Mouse (Mus musculus): ENCODE measurements around the gene Ttc9c. TPM values are rescaled to one million over a fixed set of nuclear protein-coding genes. Genes with fewer than 3 reads are reported as not detected.

Ttc9c gene
- polyA plus RNA-seq, 1 experiment: 18.7 TPM

GRCm38 (mm10) chr19:8831262-8831661 is 12.1 kb upstream of the Ttc9c start:
- Histone ChIP-seq H3ac (ENCODE audit: control insufficient read depth, insufficient read length) (no peak overlapping the region), H3K79me2 (ENCODE audit: control insufficient read depth, insufficient read depth) (no peaks in the 10 kb centered on the region), H3K36me3 (ENCODE audit: control insufficient read depth, insufficient read depth) (peaks cover 82% of the 10 kb centered on the region), H3K4me2 (ENCODE audit: low read depth) (no peak overlapping the region), H3K4me3 (no peak overlapping the region), H3K27me3 (ENCODE audit: control insufficient read depth, insufficient read depth, insufficient read length) (no peaks in the 10 kb centered on the region)
- TF ChIP-seq POLR2AphosphoS2 (IDR thresholded peaks at IDR 0.05; ENCODE audit: insufficient read length, low read depth): no peak

DNA sequence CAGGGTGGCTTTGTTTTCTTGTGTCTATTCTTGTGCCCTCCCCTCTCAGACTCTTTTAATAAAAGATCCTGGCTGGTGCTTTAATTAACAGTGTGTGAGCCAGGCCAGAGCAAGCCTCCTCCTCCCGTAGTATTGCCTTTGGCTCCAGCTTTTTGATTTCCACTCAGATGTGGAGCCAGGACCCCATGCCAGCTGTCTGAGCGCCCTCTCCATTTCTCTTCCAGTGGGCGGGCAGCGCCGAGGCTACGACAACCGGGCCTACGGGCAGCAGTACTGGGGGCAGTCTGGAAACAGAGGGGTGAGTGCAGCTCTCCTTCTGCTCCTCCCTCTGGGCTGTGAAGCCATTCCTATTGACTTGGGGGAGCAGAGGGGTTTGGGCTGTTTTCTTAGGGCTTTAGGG is 11.5 kb upstream of the Ttc9c start:
- Histone ChIP-seq H3K36me3 (ENCODE audit: control insufficient read depth, insufficient read depth) (peaks cover 82% of the 10 kb centered on the region), H3K4me2 (ENCODE audit: low read depth) (no peak overlapping the region), H3K4me3 (no peak overlapping the region), H3K27me3 (ENCODE audit: control insufficient read depth, insufficient read depth, insufficient read length) (no peaks in the 10 kb centered on the region), H3ac (ENCODE audit: control insufficient read depth, insufficient read length) (no peak overlapping the region), H3K79me2 (ENCODE audit: control insufficient read depth, insufficient read depth) (peaks cover 3% of the 10 kb centered on the region)
- TF ChIP-seq USF1 (IDR thresholded peaks at IDR 0.05; ENCODE audit: low read depth) (no peak), CEBPB (IDR thresholded peaks at IDR 0.05; ENCODE audit: insufficient read depth, poor library complexity, severe bottlenecking) (no peak), TCF3 (IDR thresholded peaks at IDR 0.05; ENCODE audit: insufficient read length, low read depth) (no peak)

- TF ChIP-seq CEBPB (IDR thresholded peaks at IDR 0.05; ENCODE audit: insufficient read depth, poor library complexity, severe bottlenecking): no peak
- TF ChIP-seq MAX (IDR thresholded peaks at IDR 0.05; ENCODE audit: low read depth): no peak
- no peak for TF ChIP-seq POLR2AphosphoS2 (IDR thresholded peaks at IDR 0.05; ENCODE audit: insufficient read length, low read depth)
- no peak for TF ChIP-seq MYOG (IDR thresholded peaks at IDR 0.05; ENCODE audit: control insufficient read depth in 1 of 3, insufficient read depth in 1 of 3, insufficient read length in 2 of 3, low read depth in 2 of 3)
- no peak for TF ChIP-seq SRF (IDR thresholded peaks at IDR 0.05; ENCODE audit: control insufficient read depth, insufficient read length, low read depth)
- TF ChIP-seq REST (IDR thresholded peaks at IDR 0.05; ENCODE audit: insufficient read depth, insufficient read length): no peak
- no peak for TF ChIP-seq TCF3 (IDR thresholded peaks at IDR 0.05; ENCODE audit: insufficient read length, low read depth)
- no peak for TF ChIP-seq POLR2A (IDR thresholded peaks at IDR 0.05; ENCODE audit: insufficient read length, low read depth)
- no peak for TF ChIP-seq TCF12 (IDR thresholded peaks at IDR 0.05; ENCODE audit: insufficient read depth, poor library complexity, severe bottlenecking)
- no peak for TF ChIP-seq E2F4 (IDR thresholded peaks at IDR 0.05; ENCODE audit: insufficient read depth)
- TF ChIP-seq USF1 (IDR thresholded peaks at IDR 0.05; ENCODE audit: low read depth): no peak
- TF ChIP-seq MYOD1 (IDR thresholded peaks at IDR 0.05; ENCODE audit: control insufficient read depth in 1 of 3, insufficient read length in 2 of 3, low read depth in 2 of 3): no peak
These were observed 10.5 kb upstream of the Ttc9c start, which contains the start of gene AC129217.1 for GRCm38 (mm10) chr19:8829660-8830059. Gene AC129217.1 (plus strand): TSS chr19:8829773.

DNA sequence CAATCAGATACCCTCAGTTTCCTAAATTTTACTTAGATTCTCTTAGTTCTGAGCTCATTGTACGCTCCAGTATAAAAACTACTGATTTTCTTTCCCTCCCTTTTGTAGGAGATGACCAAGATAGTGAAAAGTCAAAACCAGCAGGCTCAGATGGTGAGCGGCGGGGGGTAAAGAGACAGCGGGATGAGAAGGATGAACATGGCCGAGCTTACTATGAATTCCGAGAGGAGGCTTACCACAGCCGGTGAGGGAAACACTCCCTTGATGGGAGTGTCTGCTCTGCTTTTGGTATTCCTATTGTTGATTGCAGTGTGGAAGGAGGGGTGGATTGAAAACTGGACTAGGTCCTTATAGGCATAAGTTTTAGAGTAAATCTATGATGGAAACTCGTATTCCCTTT is 3.6 kb upstream of the Ttc9c start:
- H3K27me3 ChIP-seq (ENCODE audit: control insufficient read depth, insufficient read depth, insufficient read length): no peaks in the 10 kb centered on the region
- TF ChIP-seq TCF12 (IDR thresholded peaks at IDR 0.05; ENCODE audit: insufficient read depth, poor library complexity, severe bottlenecking) (no peak), TCF3 (IDR thresholded peaks at IDR 0.05; ENCODE audit: insufficient read length, low read depth) (no peak), MYOD1 (IDR thresholded peaks at IDR 0.05; ENCODE audit: control insufficient read depth in 1 of 3, insufficient read length in 2 of 3, low read depth in 2 of 3) (no peak), POLR2AphosphoS2 (IDR thresholded peaks at IDR 0.05; ENCODE audit: insufficient read length, low read depth) (no peak), E2F4 (IDR thresholded peaks at IDR 0.05; ENCODE audit: insufficient read depth) (no peak), MYOG (IDR thresholded peaks at IDR 0.05; ENCODE audit: control insufficient read depth in 1 of 3, insufficient read depth in 1 of 3, insufficient read length in 2 of 3, low read depth in 2 of 3) (no peak), SRF (IDR thresholded peaks at IDR 0.05; ENCODE audit: control insufficient read depth, insufficient read length, low read depth) (no peak), REST (IDR thresholded peaks at IDR 0.05; ENCODE audit: insufficient read depth, insufficient read length) (no peak), POLR2A (IDR thresholded peaks at IDR 0.05; ENCODE audit: insufficient read length, low read depth) (no peak), MAX (IDR thresholded peaks at IDR 0.05; ENCODE audit: low read depth) (no peak)
- H3ac ChIP-seq (ENCODE audit: control insufficient read depth, insufficient read length): no peak overlapping the region
- H3K4me3 ChIP-seq: peak overlapping the region; percentile 96
- H3K4me2 ChIP-seq (ENCODE audit: low read depth): peak overlapping the region; percentile 58
- peaks cover 46% of the 10 kb centered on the region for H3K36me3 ChIP-seq (ENCODE audit: control insufficient read depth, insufficient read depth)
- H3K79me2 ChIP-seq (ENCODE audit: control insufficient read depth, insufficient read depth): peaks cover 58% of the 10 kb centered on the region

More at GRCm38 (mm10) chr19:8829660-8830059, 10.5 kb upstream of the Ttc9c start, which contains the start of gene AC129217.1:
- H3K4me2 ChIP-seq (ENCODE audit: low read depth): no peak within 1 kb of the TSS
- H3K79me2 ChIP-seq (ENCODE audit: control insufficient read depth, insufficient read depth): peaks cover 7% of the 10 kb centered on the region
- H3K27me3 ChIP-seq (ENCODE audit: control insufficient read depth, insufficient read depth, insufficient read length): no peaks in the 10 kb centered on the region
- no peak within 1 kb of the TSS for H3K4me3 ChIP-seq
- H3ac ChIP-seq (ENCODE audit: control insufficient read depth, insufficient read length): no peak within 1 kb of the TSS
- peaks cover 82% of the 10 kb centered on the region for H3K36me3 ChIP-seq (ENCODE audit: control insufficient read depth, insufficient read depth)

GRCm38 (mm10) chr19:8821146-8821545 is 2.0 kb upstream of the Ttc9c start:
- TF ChIP-seq MAX (IDR thresholded peaks at IDR 0.05; ENCODE audit: low read depth): no peak
- no peak for TF ChIP-seq MYOD1 (IDR thresholded peaks at IDR 0.05; ENCODE audit: control insufficient read depth in 1 of 3, insufficient read length in 2 of 3, low read depth in 2 of 3)

More at GRCm38 (mm10) chr19:8821146-8821545, 2.0 kb upstream of the Ttc9c start:
- Histone ChIP-seq H3K27me3 (ENCODE audit: control insufficient read depth, insufficient read depth, insufficient read length) (no peaks in the 10 kb centered on the region), H3ac (ENCODE audit: control insufficient read depth, insufficient read length) (peak overlapping the region; percentile 84), H3K36me3 (ENCODE audit: control insufficient read depth, insufficient read depth) (peaks cover 31% of the 10 kb centered on the region), H3K4me2 (ENCODE audit: low read depth) (peak overlapping the region; percentile 75), H3K79me2 (ENCODE audit: control insufficient read depth, insufficient read depth) (peaks cover 73% of the 10 kb centered on the region), H3K4me3 (peak overlapping the region; percentile 96)
